Mouse (Mus musculus): ENCODE results near the gene Dgke.

DNA sequence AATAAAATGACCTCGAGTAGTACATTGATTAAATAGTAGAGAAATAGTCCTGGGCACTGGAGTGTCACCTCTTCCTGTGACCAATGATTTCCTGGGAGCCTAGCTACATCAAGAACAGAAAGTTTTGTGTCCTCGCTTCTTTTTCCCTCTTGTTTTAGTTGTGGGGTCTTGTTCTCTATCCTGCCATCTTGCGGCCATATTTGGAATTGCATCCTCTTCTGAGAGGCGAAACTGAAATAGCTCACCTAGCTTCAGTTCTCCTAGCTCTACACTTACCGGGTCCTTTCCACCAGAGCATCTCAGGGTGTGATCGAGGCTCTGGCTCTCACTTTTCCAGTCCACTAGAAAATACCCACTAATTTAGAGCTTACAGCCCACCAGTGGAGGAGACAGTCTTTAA lies 2.7 kb upstream of the Dgke start:
- TF ChIP-seq EP300 (IDR thresholded peaks at IDR 0.05; ENCODE audit: insufficient read depth, low read depth, low read length), result no peak
- TF ChIP-seq POLR2A (IDR thresholded peaks at IDR 0.05; ENCODE audit: insufficient read depth, low read length), result no peak
- TF ChIP-seq CTCF (IDR thresholded peaks at IDR 0.05; ENCODE audit: low read depth, low read length), result no peak
